Mouse (Mus musculus) liver, embryonic 14.5 days (tissue): ENCODE measurements around the gene Plch1. TPM values are rescaled to one million over a fixed set of nuclear protein-coding genes. Genes with fewer than 3 reads are reported as not detected.

Source experiments
- ATAC-seq: fragments of 200-750 bp; cut with Nextera tagmentation; 2 replicates; pipeline ENCODE4 v1.8.0; 2017; ENCODE audit warnings: moderate number of reproducible peaks, mild to moderate bottlenecking, moderate library complexity; ENCODE audit not compliant: insufficient read depth
- DNase-seq, 3 experiments: peaks; one replicate each; pipeline ENCODE4 v3.0.0-alpha.2; 2012 to 2013; ENCODE audit warnings: low read depth in 3 of 3, low spot score in 3 of 3
- H3K27ac ChIP-seq: fragments of 300-500 bp; sonication (generic); 2 replicates; pipeline ENCODE4 v1.5.1; 2014; ENCODE audit warnings: moderate library complexity, mild to moderate bottlenecking, control low read depth, inconsistent platforms
- H3K27me3 ChIP-seq: fragments of 300-500 bp; sonication (generic); 2 replicates; pipeline ENCODE4 v1.6.1; 2014; ENCODE audit warnings: mild to moderate bottlenecking, low read length, moderate library complexity; ENCODE audit not compliant: control insufficient read depth, insufficient read depth
- H3K36me3 ChIP-seq: fragments of 300-500 bp; sonication (generic); replicated peaks from 2 replicates; pipeline ENCODE4 v1.6.1; 2014; ENCODE audit warnings: low read depth; ENCODE audit not compliant: control insufficient read depth, insufficient read depth
- H3K4me1 ChIP-seq, 2 experiments: fragments of 200-500 bp in 1 of 2; fragments of 300-500 bp in 1 of 2; sonication (generic) in 1 of 2; replicated peaks; 2 replicates each; pipeline ENCODE4 v1.6.1; 2012 to 2014; ENCODE audit warnings: antibody characterized with exemption in 1 of 2, inconsistent platforms in 1 of 2, low read length in 1 of 2; ENCODE audit not compliant: control insufficient read depth in 2 of 2, insufficient read depth in 2 of 2
- H3K4me2 ChIP-seq: fragments of 300-500 bp; sonication (generic); 2 replicates; pipeline ENCODE4 v1.6.1; 2014; ENCODE audit warnings: low read depth, mild to moderate bottlenecking, control low read depth, moderate library complexity
- H3K4me3 ChIP-seq, 2 experiments: fragments of 200-500 bp in 1 of 2; fragments of 300-500 bp in 1 of 2; sonication (generic) in 1 of 2; 2 replicates each; pipeline ENCODE4 v1.5.1; 2012 to 2014; ENCODE audit warnings: low read depth in 2 of 2, low read length in 2 of 2, mild to moderate bottlenecking in 2 of 2, control low read depth in 1 of 2, inconsistent platforms in 1 of 2, moderate library complexity in 1 of 2; ENCODE audit not compliant: insufficient read depth in 1 of 2
- H3K9ac ChIP-seq: fragments of 300-500 bp; sonication (generic); replicated peaks from 2 replicates; pipeline ENCODE4 v1.6.1; 2014; ENCODE audit warnings: mild to moderate bottlenecking, control low read depth, moderate library complexity
- H3K9me3 ChIP-seq: fragments of 300-500 bp; sonication (generic); 2 replicates; pipeline ENCODE4 v1.6.1; 2016; ENCODE audit warnings: low read length, mixed read lengths; ENCODE audit not compliant: control insufficient read depth
- CTCF ChIP-seq: IDR thresholded peaks from 2 replicates; pipeline ENCODE4 v1.5.1; 2016; ENCODE audit warnings: antibody characterized with exemption, low read depth, control low read depth
- EP300 ChIP-seq: IDR thresholded peaks from 2 replicates; pipeline ENCODE4 v1.6.1; 2016; ENCODE audit warnings: antibody characterized with exemption, low read depth
- WGBS: fragments of 180-500 bp; shearing (Covaris S2); extraction: QIAGEN DNeasy Blood & Tissue Kit; methylation state at CpG from one replicate; pipeline ENCODE4 v1.1.7; 2014; ENCODE audit not compliant: insufficient replicate concordance; 5-methylcytosine and 5-hydroxymethylcytosine counted together
- polyA plus RNA-seq, 2 experiments: library from polyadenylated mRNA; depleted of rRNA in 1 of 2; stranded (reverse) in 1 of 2; unstranded in 1 of 2; fragments of >200 nt; fragmentation: Nextera tagmentation in 1 of 2; extraction: Ambion mirVana in 1 of 2; gene quantifications; 2 replicates each; pipeline versions ENCODE4 v1.2.1 to v1.2.3; 2012 to 2014

The Plch1 gene
- polyA plus RNA-seq, 2 experiments, result 0.11 to 0.14 TPM

DNA sequence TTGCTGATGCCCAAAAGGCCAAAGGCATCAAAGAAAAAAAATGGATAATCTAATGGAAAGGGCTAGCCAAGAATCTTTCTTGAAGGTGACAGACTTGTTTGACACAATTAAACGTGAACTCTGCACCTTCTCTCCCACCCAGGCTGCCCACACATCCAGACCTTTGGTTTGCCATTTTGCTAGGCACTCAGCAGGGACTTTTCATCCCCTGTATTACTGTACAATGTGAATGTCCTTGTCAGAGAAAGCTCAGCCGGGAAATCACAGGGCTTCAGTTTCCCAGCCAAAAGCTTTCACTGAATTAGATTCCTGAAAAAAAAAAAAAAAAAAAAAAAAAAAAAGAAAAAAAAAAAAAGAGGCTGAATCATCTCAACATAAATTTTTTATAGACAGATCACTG is 34.2 kb downstream of the Plch1 start:
- no peak overlapping the region for H3K4me3 ChIP-seq
- H3K9me3 ChIP-seq, result no peaks in the 10 kb centered on the region
- TF ChIP-seq EP300 (no peak), CTCF (no peak)
- no peak overlapping the region for H3K4me2 ChIP-seq
- ATAC-seq (no peak), DNase-seq (no peak)
- no peaks in the 10 kb centered on the region for H3K27me3 ChIP-seq
- H3K36me3 ChIP-seq, result no peaks in the 10 kb centered on the region
- H3K9ac ChIP-seq, result no peak overlapping the region
- 54% methylated on average over 2 of the region's 2 CpGs for WGBS
- H3K4me1 ChIP-seq, result no peaks in the 10 kb centered on the region
- H3K27ac ChIP-seq, result no peak overlapping the region

- 67% methylated on average over 10 of the region's 10 CpGs for WGBS
- Histone ChIP-seq H3K27me3 (no peaks in the 10 kb centered on the region), H3K27ac (no peak overlapping the region), H3K9me3 (no peaks in the 10 kb centered on the region), H3K36me3 (no peaks in the 10 kb centered on the region), H3K4me3 (no peak overlapping the region), H3K4me1 (no peaks in the 10 kb centered on the region), H3K4me2 (no peak overlapping the region), H3K9ac (no peak overlapping the region)
- ATAC-seq (no peak), DNase-seq (no peak)
- no peak for TF ChIP-seq EP300
- no peak for TF ChIP-seq CTCF
Measured at GRCm38 (mm10) chr3:63862716-63863115, 36.6 kb downstream of the Plch1 start.

DNA sequence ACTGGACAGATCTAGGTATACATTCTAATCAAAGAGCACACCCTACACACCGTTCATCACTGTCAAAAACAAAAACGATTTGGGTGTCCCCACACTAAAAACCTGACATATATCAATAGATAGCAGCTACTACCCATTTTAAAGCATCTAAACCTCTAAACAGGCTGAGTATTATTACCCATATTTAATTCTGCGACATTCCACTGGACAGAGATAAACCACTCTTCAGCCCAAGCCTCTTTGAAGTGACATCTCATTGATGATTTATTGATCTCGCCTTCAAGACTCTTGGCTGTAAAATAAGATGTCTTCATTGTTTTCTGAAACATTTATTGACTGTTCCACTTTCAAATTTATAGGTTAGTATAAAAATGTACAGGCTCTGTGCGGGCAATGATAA is 46.4 kb downstream of the Plch1 start:
- H3K9me3 ChIP-seq, result no peaks in the 10 kb centered on the region
- no peak overlapping the region for H3K27ac ChIP-seq
- TF ChIP-seq EP300 (no peak), CTCF (no peak)
- H3K4me3 ChIP-seq, result no peak overlapping the region
- DNase-seq (no peak), ATAC-seq (no peak)
- H3K9ac ChIP-seq, result no peak overlapping the region
- no peaks in the 10 kb centered on the region for H3K4me1 ChIP-seq
- WGBS, result 54% methylated on average over 5 of the region's 5 CpGs
- no peaks in the 10 kb centered on the region for H3K36me3 ChIP-seq
- H3K4me2 ChIP-seq, result no peak overlapping the region
- H3K27me3 ChIP-seq, result no peaks in the 10 kb centered on the region

- H3K27ac ChIP-seq, result no peak overlapping the region
- TF ChIP-seq EP300, result no peak
- no peak for TF ChIP-seq CTCF
- WGBS, result 62% methylated on average over 12 of the region's 12 CpGs
- H3K4me3 ChIP-seq, result no peak overlapping the region
- ATAC-seq (no peak), DNase-seq (no peak)
- H3K4me1 ChIP-seq, result no peaks in the 10 kb centered on the region
- no peak overlapping the region for H3K4me2 ChIP-seq
- H3K27me3 ChIP-seq, result no peaks in the 10 kb centered on the region
- no peaks in the 10 kb centered on the region for H3K9me3 ChIP-seq
- H3K36me3 ChIP-seq, result no peaks in the 10 kb centered on the region
- no peak overlapping the region for H3K9ac ChIP-seq
Measured at GRCm38 (mm10) chr3:63851125-63851698, 48.1 kb downstream of the Plch1 start.

- DNase-seq (no peak), ATAC-seq (no peak)
- H3K27ac ChIP-seq, result no peak overlapping the region
- 58% methylated on average over 10 of the region's 10 CpGs for WGBS
- no peaks in the 10 kb centered on the region for H3K27me3 ChIP-seq
- H3K4me1 ChIP-seq, result no peaks in the 10 kb centered on the region
- H3K9ac ChIP-seq, result no peak overlapping the region
- H3K9me3 ChIP-seq, result no peaks in the 10 kb centered on the region
- no peak overlapping the region for H3K4me2 ChIP-seq
- no peaks in the 10 kb centered on the region for H3K36me3 ChIP-seq
- H3K4me3 ChIP-seq, result no peak overlapping the region
- TF ChIP-seq CTCF, result no peak
Measured at GRCm38 (mm10) chr3:63849765-63850346, 49.4 kb downstream of the Plch1 start.
